Mouse (Mus musculus): ENCODE results near the gene 2200002D01Rik. TPM values are rescaled to one million over a fixed set of nuclear protein-coding genes. Genes with fewer than 3 reads are reported as not detected.

2200002D01Rik gene
- total RNA-seq, 1 experiment: 20.0 TPM

- no peak for TF ChIP-seq CHD2 (IDR thresholded peaks at IDR 0.05; ENCODE audit: low read depth, low read length)
- in situ Hi-C loops (cut with MboI; ENCODE audit: low sequenced_read_pairs in 2 of 2, unreplicated experiment in 2 of 2): no loop called here
Measured at GRCm38 (mm10) chr7:29293131-29294065, 45.1 kb upstream of the 2200002D01Rik start.

GRCm38 (mm10) chr7:29292458-29293098 is 44.3 kb upstream of the 2200002D01Rik start:
- H3K27ac ChIP-seq (ENCODE audit: insufficient read depth, low read depth, low read length, poor library complexity, severe bottlenecking): peak overlapping the region; percentile 79; the same call in 1 of the 2 replicates
- no peak for DNase-seq (ENCODE audit: low read depth, low spot score)
- TF ChIP-seq CHD2 (IDR thresholded peaks at IDR 0.05; ENCODE audit: low read depth, low read length) (no peak), HCFC1 (IDR thresholded peaks at IDR 0.05; ENCODE audit: borderline replicate concordance, insufficient read depth, low read length) (no peak), ZNF384 (IDR thresholded peaks at IDR 0.05; ENCODE audit: low read depth, low read length) (no peak), ZC3H11A (IDR thresholded peaks at IDR 0.05; ENCODE audit: borderline replicate concordance, low read depth, low read length) (no peak), MAFK (IDR thresholded peaks at IDR 0.05; ENCODE audit: insufficient read depth, low read depth, low read length) (no peak)
- H3K9me3 ChIP-seq (ENCODE audit: control insufficient read depth, insufficient read depth, low read depth, low read length): no peaks in the 10 kb centered on the region
- 0 out of 4 replicates have a peak overlapping the region, but pooled peaks of 1 of the 2 experiments have one; percentile 8 for H3K4me3 ChIP-seq (ENCODE audit: insufficient read depth in 1 of 2, low read depth in 1 of 2, low read length in 2 of 2, poor library complexity in 1 of 2, severe bottlenecking in 1 of 2)
- H3K4me1 ChIP-seq (ENCODE audit: control insufficient read depth in 2 of 2, insufficient read depth in 2 of 2, low read length in 2 of 2, poor library complexity in 1 of 2): peaks cover 9 to 40% of the 10 kb centered on the region in 2 experiments; a peak in 3 of 4 replicates
- H3K9ac ChIP-seq (ENCODE audit: insufficient read depth, low read depth, low read length, poor library complexity, severe bottlenecking): peak overlapping the region; percentile 31; the same call in 1 of the 2 replicates
- H3K36me3 ChIP-seq (ENCODE audit: control insufficient read depth, insufficient read depth, low read length, poor library complexity, severe bottlenecking): peaks cover 2% of the 10 kb centered on the region; the same call in 1 of the 2 replicates
- in situ Hi-C loops (cut with MboI; ENCODE audit: low sequenced_read_pairs in 2 of 2, unreplicated experiment in 2 of 2): no loop called here

More at GRCm38 (mm10) chr7:29293131-29294065, 45.1 kb upstream of the 2200002D01Rik start:
- Histone ChIP-seq H3K9ac (ENCODE audit: insufficient read depth, low read depth, low read length, poor library complexity, severe bottlenecking) (peak overlapping the region; percentile 24; the same call in 1 of the 2 replicates), H3K27ac (ENCODE audit: insufficient read depth, low read depth, low read length, poor library complexity, severe bottlenecking) (peak overlapping the region; percentile 79; the same call in 1 of the 2 replicates), H3K9me3 (ENCODE audit: control insufficient read depth, insufficient read depth, low read depth, low read length) (no peaks in the 10 kb centered on the region), H3K4me1 (ENCODE audit: control insufficient read depth in 2 of 2, insufficient read depth in 2 of 2, low read length in 2 of 2, poor library complexity in 1 of 2) (peaks cover 9 to 40% of the 10 kb centered on the region in 2 experiments; a peak in 3 of 4 replicates), H3K4me3 (ENCODE audit: insufficient read depth in 1 of 2, low read depth in 1 of 2, low read length in 2 of 2, poor library complexity in 1 of 2, severe bottlenecking in 1 of 2) (0 out of 4 replicates have a peak overlapping the region, but pooled peaks of 1 of the 2 experiments have one; percentile 8), H3K36me3 (ENCODE audit: control insufficient read depth, insufficient read depth, low read length, poor library complexity, severe bottlenecking) (peaks cover 2% of the 10 kb centered on the region; the same call in 1 of the 2 replicates)
- no peak for DNase-seq (ENCODE audit: low read depth, low spot score)

GRCm38 (mm10) chr7:29291616-29292457 is 43.6 kb upstream of the 2200002D01Rik start:
- no peak for DNase-seq (ENCODE audit: low read depth, low spot score)
- Histone ChIP-seq H3K27ac (ENCODE audit: insufficient read depth, low read depth, low read length, poor library complexity, severe bottlenecking) (no peak overlapping the region; the same call in 1 of the 2 replicates), H3K4me1 (ENCODE audit: control insufficient read depth in 2 of 2, insufficient read depth in 2 of 2, low read length in 2 of 2, poor library complexity in 1 of 2) (peaks cover 9 to 40% of the 10 kb centered on the region in 2 experiments; a peak in 3 of 4 replicates), H3K4me3 (ENCODE audit: insufficient read depth in 1 of 2, low read depth in 1 of 2, low read length in 2 of 2, poor library complexity in 1 of 2, severe bottlenecking in 1 of 2) (no peak overlapping the region), H3K36me3 (ENCODE audit: control insufficient read depth, insufficient read depth, low read length, poor library complexity, severe bottlenecking) (peaks cover 2% of the 10 kb centered on the region; the same call in 1 of the 2 replicates), H3K9ac (ENCODE audit: insufficient read depth, low read depth, low read length, poor library complexity, severe bottlenecking) (no peak overlapping the region; the same call in 1 of the 2 replicates), H3K9me3 (ENCODE audit: control insufficient read depth, insufficient read depth, low read depth, low read length) (no peaks in the 10 kb centered on the region)
- in situ Hi-C loops (cut with MboI; ENCODE audit: low sequenced_read_pairs in 2 of 2, unreplicated experiment in 2 of 2): no loop called here
- TF ChIP-seq MAFK (IDR thresholded peaks at IDR 0.05; ENCODE audit: insufficient read depth, low read depth, low read length) (no peak), CHD2 (IDR thresholded peaks at IDR 0.05; ENCODE audit: low read depth, low read length) (no peak), ZNF384 (IDR thresholded peaks at IDR 0.05; ENCODE audit: low read depth, low read length) (no peak), HCFC1 (IDR thresholded peaks at IDR 0.05; ENCODE audit: borderline replicate concordance, insufficient read depth, low read length) (no peak), ZC3H11A (IDR thresholded peaks at IDR 0.05; ENCODE audit: borderline replicate concordance, low read depth, low read length) (no peak)
